Mouse (Mus musculus): ENCODE results near the gene Cd9.
"Not testable (repeated sequence)": the region's sequence is repeated elsewhere in the genome, so short reads cannot be mapped to it uniquely, and the experiment has no call there.

Gene Cd9

GRCm38 (mm10) chr6:125503186-125503802, 8.7 kb upstream of the Cd9 start:
- no peak for DNase-seq (ENCODE audit: low read depth in 1 of 2, low spot score in 2 of 2)

- DNase-seq (ENCODE audit: low read depth in 1 of 2, low spot score in 2 of 2), result no peak
These were observed 3.5 kb upstream of the Cd9 start for GRCm38 (mm10) chr6:125498062-125498461.

- DNase-seq (ENCODE audit: low read depth in 1 of 2, low spot score in 2 of 2), result no peak
These were observed 1.8 kb upstream of the Cd9 start for GRCm38 (mm10) chr6:125496417-125496816.

GRCm38 (mm10) chr6:125495361-125495760, 770 bp upstream of the Cd9 start:
- DNase-seq (ENCODE audit: low read depth in 1 of 2, low spot score in 2 of 2), result no peak

GRCm38 (mm10) chr6:125493147-125493546, 1.4 kb downstream of the Cd9 start:
- DNase-seq (ENCODE audit: low read depth in 1 of 2, low spot score in 2 of 2), result no peak

- no peak for DNase-seq (ENCODE audit: low read depth in 1 of 2, low spot score in 2 of 2)
These were observed 1.9 kb downstream of the Cd9 start for GRCm38 (mm10) chr6:125492664-125493063.

GRCm38 (mm10) chr6:125492033-125492432, 2.6 kb downstream of the Cd9 start:
- DNase-seq (ENCODE audit: low read depth in 1 of 2, low spot score in 2 of 2), result no peak

GRCm38 (mm10) chr6:125491393-125491792, 3.2 kb downstream of the Cd9 start:
- no peak for DNase-seq (ENCODE audit: low read depth in 1 of 2, low spot score in 2 of 2)

GRCm38 (mm10) chr6:125489881-125490559, 4.6 kb downstream of the Cd9 start:
- no peak for DNase-seq (ENCODE audit: low read depth in 1 of 2, low spot score in 2 of 2)

- no peak for DNase-seq (ENCODE audit: low read depth in 1 of 2, low spot score in 2 of 2)
These were observed 9.0 kb downstream of the Cd9 start for GRCm38 (mm10) chr6:125485589-125485988.

GRCm38 (mm10) chr6:125484721-125485120, 9.9 kb downstream of the Cd9 start:
- no peak for DNase-seq (ENCODE audit: low read depth in 1 of 2, low spot score in 2 of 2)

GRCm38 (mm10) chr6:125484313-125484660, 10.3 kb downstream of the Cd9 start:
- DNase-seq (ENCODE audit: low read depth in 1 of 2, low spot score in 2 of 2), result not testable (repeated sequence)

- peak in 1 of 2 experiments; percentile 25 for DNase-seq (ENCODE audit: low read depth in 1 of 2, low spot score in 2 of 2)
These were observed 10.9 kb downstream of the Cd9 start for GRCm38 (mm10) chr6:125483515-125484312.

- DNase-seq (ENCODE audit: low read depth in 1 of 2, low spot score in 2 of 2), result no peak
These were observed 12.2 kb downstream of the Cd9 start for GRCm38 (mm10) chr6:125482427-125482831.

- DNase-seq (ENCODE audit: low read depth in 1 of 2, low spot score in 2 of 2), result peak in 1 of 2 experiments; percentile 23
These were observed 12.8 kb downstream of the Cd9 start for GRCm38 (mm10) chr6:125481667-125482390.

- DNase-seq (ENCODE audit: low read depth in 1 of 2, low spot score in 2 of 2), result no peak
These were observed 13.9 kb downstream of the Cd9 start for GRCm38 (mm10) chr6:125480396-125481361.

GRCm38 (mm10) chr6:125479359-125479758, 15.2 kb downstream of the Cd9 start:
- DNase-seq (ENCODE audit: low read depth in 1 of 2, low spot score in 2 of 2), result no peak

- no peak for DNase-seq (ENCODE audit: low read depth in 1 of 2, low spot score in 2 of 2)
These were observed 16.2 kb downstream of the Cd9 start for GRCm38 (mm10) chr6:125478135-125479128.
